Mouse (Mus musculus) heart, embryonic 15.5 days (tissue): ENCODE data around the gene Rab3il1. TPM values are rescaled to one million over a fixed set of nuclear protein-coding genes. Genes with fewer than 3 reads are reported as not detected.

Source experiments
- ATAC-seq: fragments of 200-750 bp; cut with Nextera tagmentation; replicated peaks from 2 replicates; pipeline ENCODE4 v1.8.0; 2017; ENCODE audit warnings: low read depth, moderate TSS enrichment; ENCODE audit not compliant: insufficient number of reproducible peaks, insufficient read depth, low FRiP score
- H3K27ac ChIP-seq: fragments of 300-500 bp; sonication (generic); 2 replicates; pipeline ENCODE4 v1.5.1; 2015; ENCODE audit warnings: mild to moderate bottlenecking, inconsistent platforms
- H3K27me3 ChIP-seq: fragments of 300-500 bp; sonication (generic); 2 replicates; pipeline ENCODE4 v1.6.1; 2015; ENCODE audit warnings: inconsistent platforms
- H3K36me3 ChIP-seq: fragments of 300-500 bp; sonication (generic); 2 replicates; pipeline ENCODE4 v1.6.1; 2015; ENCODE audit warnings: mild to moderate bottlenecking, inconsistent platforms
- H3K4me1 ChIP-seq: fragments of 300-500 bp; sonication (generic); replicated peaks from 2 replicates; pipeline ENCODE4 v1.6.1; 2015; ENCODE audit warnings: inconsistent platforms
- H3K4me2 ChIP-seq: fragments of 300-500 bp; sonication (generic); 2 replicates; pipeline ENCODE4 v1.6.1; 2015; ENCODE audit warnings: inconsistent platforms, mild to moderate bottlenecking, moderate library complexity
- H3K4me3 ChIP-seq: fragments of 300-500 bp; sonication (generic); 2 replicates; pipeline ENCODE4 v1.5.1; 2015; ENCODE audit warnings: mild to moderate bottlenecking, inconsistent platforms
- H3K9ac ChIP-seq: fragments of 300-500 bp; sonication (generic); 2 replicates; pipeline ENCODE4 v1.6.1; 2015; ENCODE audit warnings: mild to moderate bottlenecking, inconsistent platforms
- H3K9me3 ChIP-seq: fragments of 300-500 bp; sonication (generic); replicated peaks from 2 replicates; pipeline ENCODE4 v1.6.1; 2016; ENCODE audit warnings: inconsistent platforms
- WGBS: fragments of 180-500 bp; shearing (Covaris S2); methylation state at CpG from one replicate; pipeline ENCODE4 v1.1.7; 2015; ENCODE audit warnings: mixed read lengths; 5-methylcytosine and 5-hydroxymethylcytosine counted together
- polyA plus RNA-seq: library from polyadenylated mRNA; unstranded; fragments of >200 nt; fragmentation: Nextera tagmentation; extraction: Ambion mirVana; gene quantifications from 2 replicates; pipeline ENCODE4 v1.2.1, GENCODE M21; 2015

Rab3il1 gene
- polyA plus RNA-seq, 1 experiment from 2014 or later = 21.8 TPM

DNA sequence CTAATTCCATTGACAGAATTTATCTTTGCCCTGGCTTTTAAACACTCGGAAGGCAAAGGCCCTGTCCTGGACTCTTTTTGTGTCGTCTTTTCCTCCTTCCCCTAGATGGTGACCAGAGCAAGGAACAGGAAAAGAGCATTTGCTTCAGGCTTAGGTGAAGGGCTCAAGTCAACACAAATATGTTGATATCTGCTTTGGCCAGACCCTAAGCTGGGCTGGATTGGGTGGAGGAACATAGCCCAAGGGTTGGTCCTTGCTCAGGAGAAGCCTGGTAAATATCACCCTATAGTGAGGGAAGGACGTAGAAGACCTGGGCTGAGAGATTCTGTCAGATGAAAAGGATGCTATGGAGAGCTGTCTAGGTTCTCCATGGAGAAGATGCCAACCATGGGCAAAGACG, 14.7 kb downstream of the Rab3il1 start:
- no peak for ATAC-seq
- 72% methylated on average over 4 of the region's 4 CpGs for WGBS
- Histone ChIP-seq H3K36me3 (no peaks in the 10 kb centered on the region), H3K4me3 (no peak overlapping the region), H3K4me2 (no peak overlapping the region), H3K27me3 (no peaks in the 10 kb centered on the region), H3K9me3 (no peaks in the 10 kb centered on the region), H3K27ac (no peak overlapping the region), H3K9ac (no peak overlapping the region), H3K4me1 (peaks cover 50% of the 10 kb centered on the region)

DNA sequence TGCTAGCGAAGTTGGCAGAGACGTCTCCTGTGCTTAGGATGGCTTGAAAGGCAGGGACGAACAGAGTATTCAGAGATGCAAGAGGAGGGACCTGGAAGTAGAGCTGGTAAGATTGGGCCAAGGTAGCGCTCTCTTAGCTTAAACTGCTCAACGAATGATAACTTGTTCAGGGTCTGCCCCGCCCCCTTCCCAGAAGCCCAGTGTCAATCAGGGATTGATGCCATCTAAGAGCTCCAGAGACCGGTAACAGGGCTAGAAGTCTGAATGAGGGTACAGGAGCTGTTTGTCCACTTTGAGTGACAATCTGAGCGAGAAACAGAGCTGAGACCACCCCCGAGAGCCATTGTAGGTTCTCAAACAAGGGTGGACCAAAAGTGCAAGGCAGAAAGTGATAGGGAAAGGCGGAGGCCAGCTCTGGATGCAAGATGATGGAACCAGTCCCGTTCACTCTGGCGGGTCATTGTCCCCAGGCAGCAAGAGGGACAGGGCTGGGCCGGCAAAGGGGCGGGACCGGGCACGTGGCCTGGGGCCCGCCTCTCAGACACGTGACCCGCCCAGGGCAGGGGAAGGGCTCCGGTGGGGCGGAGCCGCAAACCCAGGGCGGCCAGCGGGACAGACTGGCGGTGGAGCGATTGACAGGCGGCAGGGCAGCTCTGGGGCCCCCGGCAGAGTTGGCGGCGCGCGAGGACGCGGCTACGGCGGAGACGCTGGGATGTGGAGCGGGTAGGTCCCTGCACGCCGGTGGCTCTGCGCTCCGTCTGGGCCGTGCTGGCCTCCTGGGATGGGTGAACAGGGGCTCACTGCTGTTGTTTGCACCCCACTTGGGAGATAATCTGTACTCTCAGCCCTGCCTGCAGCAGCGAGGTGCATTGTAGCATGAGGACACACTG, 16.4 kb downstream of the Rab3il1 start:
- Histone ChIP-seq H3K27me3 (no peaks in the 10 kb centered on the region), H3K4me3 (peak overlapping the region; percentile 62), H3K4me1 (peaks cover 56% of the 10 kb centered on the region), H3K36me3 (no peaks in the 10 kb centered on the region), H3K27ac (peak overlapping the region; percentile 73), H3K4me2 (peak overlapping the region; percentile 90), H3K9ac (peak overlapping the region; percentile 71), H3K9me3 (no peaks in the 10 kb centered on the region)
- 6% methylated on average over 44 of the region's 44 CpGs for WGBS
- ATAC-seq = peak; percentile 95

DNA sequence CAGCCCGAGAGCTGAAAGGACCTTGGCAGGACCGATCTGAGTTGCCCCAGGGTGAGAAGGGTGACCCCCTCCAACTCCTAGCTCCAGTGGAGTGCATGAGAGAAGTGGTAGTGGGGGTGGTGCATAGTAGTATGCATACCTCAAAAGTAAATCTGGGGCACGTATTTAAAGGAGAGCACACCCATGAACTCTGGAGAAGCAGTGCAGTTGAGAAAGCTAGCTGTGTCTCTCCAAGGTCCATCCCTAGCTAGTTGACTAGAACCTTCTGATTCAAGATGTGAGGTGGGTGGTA, 17.0 kb downstream of the Rab3il1 start:
- WGBS = 1% methylated on average over 3 of the region's 3 CpGs

DNA sequence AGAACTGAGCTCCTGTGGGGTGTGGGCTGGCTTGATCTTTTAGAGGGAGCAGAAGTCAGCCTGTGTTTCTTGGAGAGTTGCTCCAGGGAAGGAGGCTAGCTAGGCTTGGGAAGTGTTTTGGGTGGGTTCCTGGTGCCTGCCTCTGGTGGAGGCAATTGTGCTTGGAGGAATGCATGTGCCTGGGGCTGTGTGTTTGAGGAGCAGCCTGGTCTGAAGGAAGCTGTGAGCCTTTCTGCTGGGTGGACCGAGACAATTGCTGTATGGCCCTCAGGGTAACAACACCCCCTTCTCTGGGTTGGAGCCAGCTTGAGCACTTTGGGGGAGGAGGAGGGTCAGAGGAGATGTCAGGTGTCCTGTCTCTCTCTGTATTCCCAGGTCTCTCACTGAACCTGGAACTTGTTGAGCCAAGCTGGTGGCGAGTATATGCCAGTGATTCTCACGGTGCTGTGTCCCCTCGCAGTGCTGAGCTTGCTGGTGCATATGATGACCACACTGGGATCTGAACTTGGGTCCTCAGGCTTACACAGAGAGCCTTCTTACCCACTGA, 17.8 kb downstream of the Rab3il1 start:
- no peak for ATAC-seq
- Histone ChIP-seq H3K27me3 (no peaks in the 10 kb centered on the region), H3K36me3 (no peaks in the 10 kb centered on the region), H3K4me1 (peaks cover 54% of the 10 kb centered on the region), H3K4me2 (peak overlapping the region; percentile 90), H3K9me3 (no peaks in the 10 kb centered on the region), H3K27ac (no peak overlapping the region), H3K4me3 (peak overlapping the region; percentile 62), H3K9ac (peak overlapping the region; percentile 71; the same call in 1 of the 2 replicates)
- 67% methylated on average over 4 of the region's 4 CpGs for WGBS

More for the DNA sequence above, 17.0 kb downstream of the Rab3il1 start:
- no peaks in the 10 kb centered on the region for H3K27me3 ChIP-seq
- peaks cover 55% of the 10 kb centered on the region for H3K4me1 ChIP-seq
- H3K36me3 ChIP-seq = no peaks in the 10 kb centered on the region
- H3K27ac ChIP-seq = peak overlapping the region; percentile 73
- peak overlapping the region; percentile 90 for H3K4me2 ChIP-seq
- H3K9me3 ChIP-seq = no peaks in the 10 kb centered on the region
- peak overlapping the region; percentile 62 for H3K4me3 ChIP-seq
- H3K9ac ChIP-seq = peak overlapping the region; percentile 71
- ATAC-seq = peak; percentile 26

DNA sequence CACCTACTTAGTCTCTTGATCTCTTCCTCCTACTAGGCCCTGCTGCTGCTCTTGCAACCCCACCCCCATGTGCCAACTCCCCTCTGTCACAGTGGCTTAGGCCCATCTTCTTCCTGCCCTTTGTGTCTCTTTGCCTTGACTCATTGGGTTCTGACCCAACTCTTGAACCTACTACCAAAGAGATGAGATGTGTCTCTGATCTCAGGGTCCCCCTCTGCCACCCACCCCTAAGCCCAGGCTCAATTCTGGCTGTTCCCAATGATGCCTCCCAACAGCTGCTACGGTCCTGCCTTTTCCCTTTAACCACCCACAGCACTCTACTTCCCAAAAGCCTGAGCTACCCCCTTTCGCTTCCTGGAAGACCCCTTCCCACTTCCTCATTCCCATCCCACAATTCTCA, 20.5 kb downstream of the Rab3il1 start:
- WGBS = 85% methylated on average over 2 of the region's 2 CpGs
- Histone ChIP-seq H3K4me1 (peaks cover 66% of the 10 kb centered on the region), H3K4me3 (no peak overlapping the region), H3K27me3 (no peaks in the 10 kb centered on the region), H3K4me2 (no peak overlapping the region), H3K36me3 (no peaks in the 10 kb centered on the region), H3K27ac (0 out of 2 replicates have a peak overlapping the region, but pooled peaks have one; percentile 31), H3K9me3 (no peaks in the 10 kb centered on the region), H3K9ac (no peak overlapping the region)
- ATAC-seq = no peak

DNA sequence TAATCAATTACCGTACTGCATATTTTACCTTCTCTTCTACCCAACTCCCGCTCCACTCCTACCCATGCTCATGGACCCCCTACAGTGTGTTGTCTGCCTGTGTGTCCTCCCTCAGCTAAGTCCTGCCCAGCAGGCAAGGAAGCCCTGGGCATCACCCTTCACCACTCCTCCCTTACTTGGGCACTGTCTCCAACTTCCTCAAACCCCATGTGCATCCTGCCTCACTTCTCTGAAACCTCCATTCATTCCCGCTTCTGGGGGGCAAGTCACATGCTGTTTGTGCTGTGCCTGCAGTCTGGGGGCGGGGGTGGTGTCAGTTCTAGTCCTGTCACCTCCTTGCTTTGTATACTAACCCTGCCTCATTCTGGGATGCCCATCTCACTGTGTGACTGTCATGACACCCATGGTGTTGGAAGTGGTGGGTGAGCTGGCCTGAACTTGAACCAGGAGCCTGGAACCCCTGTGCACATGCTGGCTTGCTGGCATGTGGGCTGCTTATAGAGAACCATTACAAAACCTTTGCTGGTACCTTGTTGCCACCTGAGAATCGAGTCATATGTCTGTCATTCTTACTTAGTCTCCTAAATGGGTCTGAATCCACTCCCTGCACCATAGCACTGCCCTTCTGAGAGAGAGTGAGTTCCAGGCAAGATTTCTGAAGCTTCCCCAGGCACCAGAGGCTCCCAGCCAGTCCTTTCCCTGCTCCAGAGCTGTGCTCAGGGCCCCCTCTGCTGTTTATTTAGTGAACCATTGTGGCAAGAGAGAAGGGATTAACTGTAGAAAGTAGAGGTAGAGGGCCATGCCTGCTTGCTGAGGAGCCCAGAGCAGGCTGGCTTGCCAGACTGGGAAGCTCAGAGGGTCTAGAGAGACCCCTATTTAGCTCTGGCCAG, 21.2 kb downstream of the Rab3il1 start:
- H3K27ac ChIP-seq = peak overlapping the region; percentile 64
- no peak for ATAC-seq
- H3K4me3 ChIP-seq = no peak overlapping the region
- no peak overlapping the region for H3K9ac ChIP-seq
- no peaks in the 10 kb centered on the region for H3K27me3 ChIP-seq
- 73% methylated on average over 5 of the region's 5 CpGs for WGBS
- peaks cover 63% of the 10 kb centered on the region for H3K4me1 ChIP-seq
- H3K36me3 ChIP-seq = no peaks in the 10 kb centered on the region
- peak overlapping the region; percentile 0; the same call in 1 of the 2 replicates for H3K4me2 ChIP-seq
- H3K9me3 ChIP-seq = no peaks in the 10 kb centered on the region

DNA sequence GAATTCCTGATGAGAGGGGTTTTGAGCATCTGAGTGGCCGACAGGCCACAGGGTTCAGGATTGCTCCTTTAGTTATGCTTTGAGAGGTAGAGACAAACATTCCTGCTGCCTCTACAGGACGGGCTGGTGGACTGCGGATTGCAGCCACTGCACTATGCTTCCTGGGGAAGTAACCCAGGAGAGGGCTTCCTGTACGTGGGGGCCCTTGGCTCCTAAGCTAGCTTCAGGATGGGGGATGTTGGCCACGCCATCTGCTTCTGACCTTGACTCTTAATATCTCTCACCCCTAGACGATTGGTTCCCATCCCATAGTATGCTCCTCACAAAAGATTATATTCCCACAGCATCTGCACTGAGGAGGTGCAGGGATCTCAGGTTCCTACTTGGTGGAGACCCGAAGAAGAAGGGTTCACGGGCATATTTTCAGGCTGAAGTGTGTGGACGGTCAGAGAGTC, 21.9 kb downstream of the Rab3il1 start:
- ATAC-seq = no peak; the same call in 1 of the 2 replicates
- peak overlapping the region; percentile 0; the same call in 1 of the 2 replicates for H3K4me2 ChIP-seq
- H3K4me3 ChIP-seq = no peak overlapping the region
- WGBS = 54% methylated on average over 9 of the region's 9 CpGs
- peak overlapping the region; percentile 64 for H3K27ac ChIP-seq
- no peaks in the 10 kb centered on the region for H3K27me3 ChIP-seq
- H3K9me3 ChIP-seq = no peaks in the 10 kb centered on the region
- H3K9ac ChIP-seq = no peak overlapping the region
- H3K36me3 ChIP-seq = peaks cover 4% of the 10 kb centered on the region; the same call in 1 of the 2 replicates
- H3K4me1 ChIP-seq = peaks cover 59% of the 10 kb centered on the region

DNA sequence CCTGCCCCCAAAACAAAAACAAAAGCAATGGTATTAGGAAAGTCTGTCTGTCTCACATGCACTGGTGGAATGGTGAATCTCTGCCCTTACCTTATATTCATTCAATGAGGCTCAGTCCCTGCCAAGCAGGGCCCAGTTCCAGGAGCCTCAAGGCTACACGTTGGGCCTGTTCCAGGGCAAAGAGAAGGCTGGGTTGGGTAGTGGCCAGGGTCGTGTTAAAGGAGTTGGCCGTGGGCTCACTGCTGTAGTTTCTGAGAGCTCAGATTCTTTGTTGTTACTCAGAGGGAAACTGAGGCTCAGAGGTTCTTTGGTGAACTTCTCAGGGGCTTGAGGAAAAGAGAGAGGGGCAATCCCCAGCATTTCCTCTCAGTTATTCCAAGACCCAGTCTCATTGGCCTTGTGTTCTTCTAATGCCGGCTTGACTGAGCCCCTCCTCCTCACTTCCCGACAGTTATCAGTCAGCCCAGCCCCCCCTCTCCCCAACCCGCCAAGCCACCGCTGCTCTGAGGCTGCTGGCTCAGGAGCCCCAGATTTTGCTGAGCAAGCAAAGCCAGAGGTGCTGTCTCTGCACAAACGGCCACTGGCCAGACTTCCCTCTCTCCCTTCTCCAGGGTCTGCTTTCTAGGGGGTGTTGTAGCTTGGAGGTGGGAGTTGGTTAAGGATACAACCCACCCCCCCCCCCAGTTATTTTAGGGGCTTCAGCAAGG, 23.9 kb downstream of the Rab3il1 start:
- Histone ChIP-seq H3K4me1 (peaks cover 47% of the 10 kb centered on the region), H3K9me3 (no peaks in the 10 kb centered on the region), H3K9ac (0 out of 2 replicates have a peak overlapping the region, but pooled peaks have one; percentile 13), H3K36me3 (peaks cover 10% of the 10 kb centered on the region; the same call in 1 of the 2 replicates), H3K27me3 (no peaks in the 10 kb centered on the region), H3K4me3 (no peak overlapping the region), H3K27ac (peak overlapping the region; percentile 82), H3K4me2 (peak overlapping the region; percentile 19; the same call in 1 of the 2 replicates)
- WGBS = 8% methylated on average over 8 of the region's 8 CpGs
- 0 out of 2 replicates have a peak, but pooled peaks have one; percentile 63 for ATAC-seq

DNA sequence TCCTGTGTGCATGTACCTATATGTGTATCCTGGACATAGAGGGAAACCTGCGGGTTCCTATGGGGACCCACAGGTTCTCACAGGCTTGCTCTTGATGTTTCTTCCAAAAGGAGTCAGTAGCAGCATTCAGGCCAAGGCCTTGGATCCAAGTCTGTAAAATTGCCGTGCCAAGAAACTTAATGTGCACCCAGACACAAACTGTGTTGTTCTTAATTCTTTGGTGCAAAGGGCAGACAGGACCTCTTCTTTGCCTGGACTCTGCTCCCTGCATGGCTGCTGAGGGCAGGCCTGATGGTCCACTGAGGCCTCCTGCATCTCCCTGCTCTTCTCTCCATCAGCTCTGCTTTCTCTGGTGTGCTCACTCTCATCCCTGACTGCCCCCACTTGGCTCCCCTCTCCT, 28.3 kb downstream of the Rab3il1 start:
- H3K4me3 ChIP-seq = no peak overlapping the region
- H3K27me3 ChIP-seq = no peaks in the 10 kb centered on the region
- WGBS = 80% methylated on average over 2 of the region's 2 CpGs
- H3K4me1 ChIP-seq = peaks cover 21% of the 10 kb centered on the region
- H3K9me3 ChIP-seq = no peaks in the 10 kb centered on the region
- ATAC-seq = no peak
- H3K27ac ChIP-seq = no peak overlapping the region
- H3K4me2 ChIP-seq = no peak overlapping the region
- H3K9ac ChIP-seq = no peak overlapping the region
- peaks cover 10% of the 10 kb centered on the region; the same call in 1 of the 2 replicates for H3K36me3 ChIP-seq

DNA sequence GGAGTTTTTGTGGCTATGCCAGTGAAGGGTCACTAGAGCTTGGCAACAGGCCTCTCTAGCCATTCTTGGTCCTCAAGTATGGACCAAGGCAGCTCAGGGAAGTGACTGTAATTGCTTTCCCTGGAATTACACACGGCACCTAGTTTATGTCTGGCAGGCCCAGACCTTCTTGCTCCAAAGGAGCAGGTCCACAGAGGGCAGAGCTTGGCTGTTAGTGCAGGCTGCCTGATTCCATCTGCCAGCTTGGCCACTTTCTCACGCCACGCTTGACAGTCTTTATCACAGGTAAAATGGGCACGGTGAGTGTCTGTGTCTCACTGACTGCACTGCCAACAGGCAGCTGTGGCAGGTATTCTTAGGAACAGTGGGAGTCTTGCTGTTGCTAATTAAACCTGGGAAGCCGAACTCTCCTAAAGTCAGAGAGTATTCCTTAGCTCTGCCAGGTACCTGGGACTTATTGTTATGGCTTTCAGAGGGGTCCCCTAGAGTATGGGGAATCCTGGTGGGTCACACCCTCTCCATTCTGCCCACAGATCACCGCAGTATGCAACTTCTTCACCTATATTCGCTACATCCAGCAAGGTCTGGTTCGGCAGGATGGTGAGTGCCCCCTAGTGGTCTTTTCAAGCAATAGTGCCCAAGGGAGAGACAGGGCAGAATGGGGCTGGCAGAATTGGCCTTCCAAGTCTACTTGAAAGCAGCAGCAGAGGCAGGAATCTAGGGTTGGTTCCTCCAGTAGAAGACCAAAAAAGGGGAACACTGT, 31.9 kb downstream of the Rab3il1 start:
- H3K4me3 ChIP-seq = no peak overlapping the region
- H3K9ac ChIP-seq = no peak overlapping the region
- H3K27me3 ChIP-seq = no peaks in the 10 kb centered on the region
- peaks cover 19% of the 10 kb centered on the region for H3K4me1 ChIP-seq
- H3K27ac ChIP-seq = no peak overlapping the region
- no peak for ATAC-seq
- H3K9me3 ChIP-seq = no peaks in the 10 kb centered on the region
- 39% methylated on average over 8 of the region's 8 CpGs for WGBS
- H3K4me2 ChIP-seq = no peak overlapping the region
- peaks cover 8% of the 10 kb centered on the region; the same call in 1 of the 2 replicates for H3K36me3 ChIP-seq
